Mouse (Mus musculus) ES-Bruce4 (cell line): ENCODE data around the gene Coa7.

Experiments
- CTCF ChIP-seq: IDR thresholded peaks from one replicate; pipeline ENCODE4 v1.8.1; 2011; ENCODE audit warnings: low read depth, low read length
- POLR2A ChIP-seq: IDR thresholded peaks from one replicate; pipeline ENCODE4 v1.8.1; 2011; ENCODE audit warnings: low read length; ENCODE audit not compliant: insufficient read depth

GRCm38 (mm10) chr4:108357458-108357857 is 29.5 kb downstream of the Coa7 start:
- TF ChIP-seq CTCF (no peak), POLR2A (no peak)
